Mouse (Mus musculus) ES-E14 (cell line): Measurements from ENCODE around the gene Kifc3.

ENCODE experiments used
- MAFK ChIP-seq: IDR thresholded peaks from 2 replicates; pipeline ENCODE4 v1.6.1; 2014; ENCODE audit warnings: mild to moderate bottlenecking, low read depth, low read length, inconsistent platforms; ENCODE audit not compliant: insufficient read depth
- ZC3H11A ChIP-seq: IDR thresholded peaks from 2 replicates; pipeline ENCODE4 v1.6.1; 2012; ENCODE audit warnings: low read depth, mild to moderate bottlenecking, inconsistent platforms, low read length, borderline replicate concordance

DNA sequence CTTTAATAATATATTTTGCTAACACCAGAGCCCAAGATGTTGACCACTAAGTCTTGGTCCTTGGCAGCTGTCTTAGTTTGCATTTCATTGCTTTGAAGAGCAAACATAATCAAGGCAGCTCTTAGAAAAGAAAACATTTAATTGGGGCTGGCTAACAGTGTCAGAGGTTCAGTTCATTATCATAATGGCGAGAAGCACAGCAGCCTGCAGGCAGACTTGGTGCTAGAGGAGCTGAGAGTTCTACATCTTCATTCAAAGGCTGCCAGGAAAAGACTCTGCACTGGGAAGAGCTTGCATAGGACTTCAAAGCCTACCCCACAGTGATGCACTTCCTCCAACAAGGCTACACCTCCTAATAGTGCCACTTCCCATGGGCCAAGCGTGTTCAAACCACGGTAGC is 45.5 kb downstream of the Kifc3 start:
- TF ChIP-seq MAFK (no peak), ZC3H11A (no peak)
